ENCODE assay signal across 8 mouse cellular contexts in genomic region chr12:75836524-75836962, GRCm38 (mm10). TPM values are rescaled to one million over a fixed set of nuclear protein-coding genes. Genes with fewer than 3 reads are reported as not detected.
A peak's percentile ranks its signal among the peaks of the same experiment; 100 is the strongest.
DNase-seq lines count a peak whose midpoint lies in the region; ATAC-seq and TF ChIP-seq lines count a peak whose summit lies in the region.

No protein-coding gene starts in this region.

- peak; percentile 24 for DNase-seq in embryo, embryonic 9.5 days (ENCODE audit: extremely low spot score)
- peak; percentile 63 for DNase-seq in kidney, adult 18-20 months
- no peak for DNase-seq in thymus, postnatal 36 days
- DNase-seq in adrenal gland, adult 8-10 months = no peak
- no peak for DNase-seq in right cerebral cortex, postnatal 10 days (ENCODE audit: low spot score in 2 of 2)
- no peak for DNase-seq in adrenal gland, postnatal 4 days (ENCODE audit: low spot score in 2 of 2)

- peak; percentile 42 for ATAC-seq in megakaryocyte, adult 5-6 weeks (ENCODE audit: poor library complexity, severe bottlenecking)

- no peak for TF ChIP-seq POLR2A in bone marrow macrophage, adult 2 months (IDR thresholded peaks at IDR 0.05; ENCODE audit: borderline replicate concordance, low read depth, low read length)

- no peak for TF ChIP-seq CTCF in bone marrow macrophage, adult 2 months (IDR thresholded peaks at IDR 0.05; ENCODE audit: low read depth, low read length)

- H3K4me1 ChIP-seq in bone marrow macrophage, adult 2 months (ENCODE audit: control insufficient read depth, insufficient read depth, low read length) = no peaks in the 10 kb centered on the region; the same call in 1 of the 2 replicates

- no peak overlapping the region for H3K27ac ChIP-seq in bone marrow macrophage, adult 2 months (ENCODE audit: insufficient read depth, low read depth, low read length)

- peak overlapping the region; percentile 29 for H3K4me3 ChIP-seq in bone marrow macrophage, adult 2 months (ENCODE audit: insufficient read depth, low read length)

RNA-seq across cellular contexts. Expression of gene Syne2, which starts 18.6 kb away (rescaled TPM):
- 6.6 and 9.8 TPM in 2 replicates for polyA plus RNA-seq in bone marrow macrophage, adult 2 months (2012; ENCODE audit: insufficient read depth, insufficient read length, missing spikeins)
- 17.4 and 17.8 TPM in 2 replicates for total RNA-seq in megakaryocyte, adult 5-6 weeks (2015)
- 31.6 and 34.6 TPM in 2 replicates for total RNA-seq in megakaryocyte, adult 5-6 weeks (2017)
- 10 to 100 TPM; 44.7 to 90.5 (median 59.6) TPM for total RNA-seq in adrenal gland, adult 8-10 months (2022)
- total RNA-seq in adrenal gland, postnatal 4 days (2021) = 10 to 100 TPM; 60.1 to 74.7 TPM

Comparison
In these comparisons a context has a peak if more than half of its experiments do, and no peak if none do; other contexts are left out.
1. DNase-seq: peak in embryo, embryonic 9.5 days (single experiment) and kidney, adult 18-20 months (single experiment); none in thymus, postnatal 36 days (0 of 2), adrenal gland, adult 8-10 months (single experiment), right cerebral cortex, postnatal 10 days (0 of 2) and adrenal gland, postnatal 4 days (0 of 2).